Mouse (Mus musculus) E14TG2a.4 (cell line): Measurements from ENCODE around the gene Igf2bp3.
A peak's percentile ranks its signal among the peaks of the same experiment; 100 is the strongest.

Source experiments
- H3K27me3 ChIP-seq: 2 replicates; pipeline ENCODE4 v1.6.1; 2014; ENCODE audit warnings: low read length, control low read depth; ENCODE audit not compliant: insufficient read depth
- H3K36me3 ChIP-seq: 2 replicates; pipeline ENCODE4 v1.6.1; 2014; ENCODE audit warnings: low read length, control low read depth; ENCODE audit not compliant: insufficient read depth
- H3K4me1 ChIP-seq: replicated peaks from 2 replicates; pipeline ENCODE4 v1.6.1; 2014; ENCODE audit warnings: low read depth, low read length, control low read depth
- H3K4me3 ChIP-seq: replicated peaks from 2 replicates; pipeline ENCODE4 v1.5.1; 2014; ENCODE audit warnings: mild to moderate bottlenecking, low read length
- H3K9me3 ChIP-seq: 2 replicates; pipeline ENCODE4 v1.6.1; 2014; ENCODE audit warnings: low read length, control low read depth
- CTCF ChIP-seq: conservative IDR thresholded peaks from 2 replicates; pipeline ENCODE4 v1.5.1; 2014; ENCODE audit warnings: low read length
- NANOG ChIP-seq: IDR thresholded peaks from 2 replicates; pipeline ENCODE4 v1.6.1; 2014; ENCODE audit warnings: borderline replicate concordance, low read length, mixed read lengths
- POU5F1 ChIP-seq: IDR thresholded peaks from 2 replicates; pipeline ENCODE4 v1.6.1; 2014; ENCODE audit warnings: low read length, borderline replicate concordance

The Igf2bp3 gene

DNA sequence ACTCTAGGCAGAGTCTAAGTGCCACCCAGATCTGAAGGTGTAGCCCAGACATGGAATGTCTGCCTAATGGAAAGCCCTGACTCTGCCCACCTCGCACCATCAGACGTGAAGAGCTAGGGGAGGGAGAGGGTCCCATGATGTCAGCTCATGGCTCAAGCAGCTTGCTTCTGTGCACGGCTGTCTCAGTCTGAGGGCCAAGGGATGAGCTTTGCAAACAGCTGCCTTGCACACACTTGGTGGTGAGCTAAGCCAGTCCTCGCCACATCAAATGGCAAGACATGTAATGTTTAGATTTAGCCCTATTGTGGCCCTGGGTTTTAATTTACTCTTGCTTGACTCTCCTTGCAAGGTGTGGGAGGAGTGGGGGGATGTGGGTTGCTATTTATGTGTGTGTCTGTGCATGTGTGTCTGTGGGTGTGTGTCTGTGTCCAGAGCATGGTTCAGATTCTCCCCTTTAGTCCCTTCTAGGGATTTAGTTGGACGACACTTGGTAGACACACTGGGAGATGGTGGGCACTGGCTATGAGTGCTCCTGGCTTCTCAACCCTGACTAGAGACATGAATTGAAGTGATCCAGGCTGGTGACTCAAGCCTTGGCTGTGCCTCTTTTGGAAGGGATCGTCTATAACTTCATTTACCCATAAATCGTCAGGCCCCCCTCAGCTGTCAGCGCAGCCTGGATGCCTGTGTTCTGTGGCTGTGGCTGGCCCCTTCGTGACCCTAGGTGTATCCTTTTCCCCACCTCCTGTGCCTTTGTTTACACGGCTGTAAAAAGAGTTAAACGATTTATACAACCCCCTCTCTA is 10.4 kb upstream of the Igf2bp3 start:
- TF ChIP-seq CTCF (no peak), NANOG (no peak), POU5F1 (no peak)
- Histone ChIP-seq H3K4me3 (no peak overlapping the region), H3K4me1 (peaks cover 30% of the 10 kb centered on the region), H3K9me3 (peaks cover 4% of the 10 kb centered on the region; the same call in 1 of the 2 replicates), H3K36me3 (no peaks in the 10 kb centered on the region), H3K27me3 (no peaks in the 10 kb centered on the region)

DNA sequence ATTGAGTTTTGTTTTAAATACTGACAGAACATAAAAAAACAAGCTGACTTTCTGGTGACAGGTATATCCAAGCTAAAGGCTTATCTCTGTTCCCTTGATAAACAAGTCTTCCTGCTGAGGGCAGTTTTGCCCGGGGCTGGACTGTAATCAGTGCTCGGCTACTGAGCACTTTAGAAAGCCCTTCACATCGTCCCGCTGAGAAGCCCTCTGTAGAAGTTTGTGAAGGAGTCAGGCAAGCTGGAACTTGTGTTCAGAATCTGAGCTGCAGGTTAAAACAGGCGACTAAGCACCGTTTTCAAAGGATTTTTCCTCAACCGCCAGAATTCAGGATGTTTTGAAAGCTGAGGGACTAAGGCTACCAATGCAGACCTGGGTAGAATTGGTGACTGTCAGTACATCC is 7.1 kb upstream of the Igf2bp3 start:
- no peak for TF ChIP-seq POU5F1
- TF ChIP-seq NANOG = no peak
- no peak for TF ChIP-seq CTCF
- Histone ChIP-seq H3K36me3 (no peaks in the 10 kb centered on the region), H3K4me3 (no peak overlapping the region), H3K27me3 (no peaks in the 10 kb centered on the region), H3K4me1 (peaks cover 29% of the 10 kb centered on the region), H3K9me3 (peaks cover 4% of the 10 kb centered on the region; the same call in 1 of the 2 replicates)

DNA sequence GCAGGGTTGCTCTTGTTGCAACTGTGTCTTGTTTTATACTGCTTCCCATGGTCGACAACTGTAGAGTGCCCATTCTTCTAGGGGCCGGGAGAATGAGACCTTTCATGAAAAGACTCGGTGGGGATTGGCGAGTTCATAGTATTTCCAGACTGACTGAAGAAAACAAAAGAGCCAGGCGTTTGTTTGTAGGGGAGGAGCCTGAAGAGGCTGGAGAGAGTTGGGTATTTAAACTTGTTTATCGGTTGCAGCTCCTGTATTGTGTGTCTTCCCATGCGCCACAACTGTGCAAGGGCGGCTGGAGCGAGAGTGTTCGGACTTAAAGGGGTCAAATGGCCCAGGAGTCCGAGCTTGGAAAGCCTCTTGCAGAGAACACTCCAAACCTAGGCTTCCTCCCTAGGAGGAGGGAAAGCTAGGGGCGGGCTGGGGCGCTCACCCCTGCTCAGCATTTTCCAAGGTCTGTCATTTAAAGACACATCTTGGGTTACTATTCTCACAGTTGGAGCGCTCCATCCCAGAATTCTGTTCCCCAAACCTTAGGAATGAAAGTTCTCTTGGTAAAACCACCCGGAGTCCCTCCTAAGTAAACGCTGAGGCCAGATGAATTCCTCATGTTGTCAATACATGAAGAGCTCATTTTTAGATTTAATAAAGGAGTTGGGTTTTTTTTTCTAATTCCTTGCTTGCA is 5.3 kb upstream of the Igf2bp3 start:
- peaks cover 4% of the 10 kb centered on the region; the same call in 1 of the 2 replicates for H3K9me3 ChIP-seq
- H3K4me3 ChIP-seq = peak overlapping the region; percentile 72
- no peaks in the 10 kb centered on the region for H3K27me3 ChIP-seq
- TF ChIP-seq NANOG (no peak), CTCF (no peak)
- no peaks in the 10 kb centered on the region for H3K36me3 ChIP-seq
- peaks cover 24% of the 10 kb centered on the region for H3K4me1 ChIP-seq

DNA sequence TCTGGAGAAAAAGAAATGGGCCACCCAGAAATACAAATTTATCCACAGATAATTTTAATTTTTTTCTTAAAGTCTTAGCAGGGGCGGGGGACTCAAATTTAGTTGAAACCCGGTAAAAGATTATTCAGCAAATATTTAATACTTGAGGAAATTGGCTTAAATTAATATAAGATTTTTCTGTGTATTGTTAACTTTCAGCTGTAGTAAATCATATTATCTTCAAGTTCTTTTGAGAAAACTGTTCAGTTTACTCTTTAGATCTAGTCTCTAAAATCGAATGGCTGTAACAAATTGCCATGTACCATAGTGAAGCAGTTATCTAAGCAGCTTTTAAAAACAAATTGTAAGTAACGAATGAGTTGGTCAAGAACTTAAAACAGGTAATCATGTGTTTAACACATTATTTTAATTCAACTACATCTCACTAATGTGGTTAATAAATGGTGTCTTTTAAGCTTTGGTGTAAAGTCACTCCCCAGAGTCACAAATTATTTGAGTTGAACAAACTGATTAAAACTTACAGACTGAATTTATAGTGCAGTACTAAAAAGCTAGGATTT is 4.3 kb upstream of the Igf2bp3 start:
- TF ChIP-seq NANOG = no peak
- no peak for TF ChIP-seq POU5F1
- no peak for TF ChIP-seq CTCF
- peaks cover 4% of the 10 kb centered on the region; the same call in 1 of the 2 replicates for H3K9me3 ChIP-seq

DNA sequence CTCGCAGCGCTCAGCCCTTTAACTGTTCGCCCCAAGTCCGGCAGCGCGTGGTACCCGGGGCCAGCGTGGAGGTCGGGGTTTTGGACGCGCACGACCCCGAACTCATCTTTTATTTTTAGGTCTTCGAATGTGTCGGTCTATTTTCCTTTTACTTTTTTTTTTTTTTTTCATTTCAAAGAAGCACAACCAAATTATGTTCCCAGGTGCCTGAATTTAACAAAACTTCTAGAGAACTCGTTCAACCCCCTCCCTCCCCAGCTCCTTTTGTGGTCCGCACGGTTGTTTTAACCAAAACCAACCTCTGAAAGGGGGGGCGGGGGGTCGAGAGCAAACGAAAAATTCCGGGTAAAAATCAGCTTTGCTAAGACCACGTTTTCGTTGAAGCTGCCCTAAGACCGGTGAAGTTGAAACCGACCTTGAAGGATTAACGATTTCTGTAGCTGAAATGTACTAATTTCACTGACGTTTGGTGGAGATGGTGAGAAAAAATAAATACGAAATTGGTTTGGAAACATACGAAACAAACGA is 3.6 kb upstream of the Igf2bp3 start:
- TF ChIP-seq POU5F1 (no peak), CTCF (no peak), NANOG (no peak)
- H3K4me3 ChIP-seq = peak overlapping the region; percentile 80
- no peaks in the 10 kb centered on the region for H3K27me3 ChIP-seq
- H3K36me3 ChIP-seq = no peaks in the 10 kb centered on the region
- H3K9me3 ChIP-seq = peaks cover 4% of the 10 kb centered on the region; the same call in 1 of the 2 replicates
- peaks cover 23% of the 10 kb centered on the region for H3K4me1 ChIP-seq

More for the DNA sequence above, 4.3 kb upstream of the Igf2bp3 start:
- H3K36me3 ChIP-seq = no peaks in the 10 kb centered on the region
- H3K4me3 ChIP-seq = peak overlapping the region; percentile 80
- H3K27me3 ChIP-seq = no peaks in the 10 kb centered on the region
- peaks cover 21% of the 10 kb centered on the region for H3K4me1 ChIP-seq

DNA sequence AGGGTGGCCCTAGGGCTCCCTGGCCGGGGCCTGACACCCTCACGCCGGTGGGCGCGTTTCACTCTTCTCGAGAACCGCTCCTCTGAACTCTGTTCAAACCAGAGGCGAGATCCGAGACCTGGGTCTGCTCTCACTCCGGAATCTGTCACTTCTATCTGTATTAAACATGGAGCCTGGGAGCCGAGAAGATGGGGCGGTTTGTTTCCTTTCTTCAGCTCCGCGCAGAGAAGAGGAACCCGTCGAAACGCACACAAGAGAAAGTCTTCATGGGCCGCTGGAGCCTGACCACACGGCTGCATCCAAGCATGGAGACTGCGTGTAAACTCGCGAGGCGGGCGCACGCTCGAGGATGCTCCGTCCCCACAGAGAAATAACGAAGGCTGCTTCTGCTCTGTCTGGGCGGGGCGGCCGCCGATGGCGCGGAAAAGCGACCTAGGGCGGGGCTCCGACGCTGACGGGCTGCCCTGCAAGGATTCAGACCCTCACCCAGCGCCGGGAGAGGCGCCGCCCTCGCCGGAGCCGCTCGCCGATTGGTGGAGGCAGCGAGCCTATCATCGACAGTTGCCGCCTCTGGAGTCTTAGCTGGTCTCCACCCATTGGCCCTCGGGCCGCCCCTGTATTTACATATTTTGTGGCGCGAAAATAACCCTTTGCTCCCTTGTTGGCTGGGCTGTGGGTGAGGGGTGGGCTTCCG is 3.0 kb upstream of the Igf2bp3 start:
- H3K4me3 ChIP-seq = peak overlapping the region; percentile 86
- H3K27me3 ChIP-seq = no peaks in the 10 kb centered on the region
- H3K4me1 ChIP-seq = peaks cover 29% of the 10 kb centered on the region
- TF ChIP-seq CTCF (no peak), NANOG (no peak), POU5F1 (no peak)
- no peaks in the 10 kb centered on the region for H3K36me3 ChIP-seq
- peaks cover 4% of the 10 kb centered on the region; the same call in 1 of the 2 replicates for H3K9me3 ChIP-seq

DNA sequence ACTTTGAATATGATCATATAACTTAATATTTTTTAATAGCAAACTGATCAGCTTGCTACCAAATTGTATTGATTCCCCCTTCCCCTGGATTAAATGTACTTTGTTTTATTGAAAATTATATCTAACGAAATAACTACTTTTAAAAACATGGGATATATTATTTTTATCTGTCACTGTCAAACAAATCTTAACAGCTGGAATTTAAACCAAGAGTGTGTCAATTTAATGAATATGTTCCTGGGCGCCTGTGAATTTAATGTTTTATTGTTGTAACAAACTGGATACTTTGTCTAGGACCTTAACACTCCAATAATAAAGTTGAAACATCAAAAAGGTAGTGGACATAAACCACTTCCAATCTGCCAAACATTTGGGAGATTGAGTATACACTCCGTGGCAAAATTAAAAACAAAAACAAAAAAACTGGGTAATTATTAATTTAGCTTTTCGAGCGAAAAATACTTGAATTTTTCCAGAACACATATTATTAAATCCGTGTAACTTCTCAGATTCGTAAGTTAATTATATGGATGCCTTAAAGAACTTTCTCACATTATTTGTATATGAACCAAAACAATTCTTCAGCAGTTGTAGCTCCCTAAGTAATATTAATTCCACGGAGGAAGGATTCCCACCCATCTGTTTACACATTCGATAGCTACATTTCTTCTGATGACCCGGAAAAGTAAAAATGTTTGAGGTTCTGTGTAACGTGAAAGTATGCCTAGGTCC is 2.2 kb upstream of the Igf2bp3 start:
- TF ChIP-seq POU5F1 (no peak), NANOG (no peak), CTCF (no peak)
- Histone ChIP-seq H3K36me3 (no peaks in the 10 kb centered on the region), H3K27me3 (no peaks in the 10 kb centered on the region), H3K9me3 (peaks cover 4% of the 10 kb centered on the region; the same call in 1 of the 2 replicates), H3K4me1 (peaks cover 35% of the 10 kb centered on the region), H3K4me3 (peak overlapping the region; percentile 86)
